Mouse (Mus musculus) CH12F3 (cell line): ENCODE measurements around the gene Gm20388.
"Not testable (repeated sequence)": the region's sequence is repeated elsewhere in the genome, so short reads cannot be mapped to it uniquely, and the experiment has no call there.

Experiments used
- in situ Hi-C: fragments of 300-500 bp; cut with MboI; formaldehyde crosslinking; loops from 2 replicates; pipeline ENCODE4 v1.14.3; 2020; ENCODE audit warnings: low sequenced_read_pairs

Gene Gm20388

DNA sequence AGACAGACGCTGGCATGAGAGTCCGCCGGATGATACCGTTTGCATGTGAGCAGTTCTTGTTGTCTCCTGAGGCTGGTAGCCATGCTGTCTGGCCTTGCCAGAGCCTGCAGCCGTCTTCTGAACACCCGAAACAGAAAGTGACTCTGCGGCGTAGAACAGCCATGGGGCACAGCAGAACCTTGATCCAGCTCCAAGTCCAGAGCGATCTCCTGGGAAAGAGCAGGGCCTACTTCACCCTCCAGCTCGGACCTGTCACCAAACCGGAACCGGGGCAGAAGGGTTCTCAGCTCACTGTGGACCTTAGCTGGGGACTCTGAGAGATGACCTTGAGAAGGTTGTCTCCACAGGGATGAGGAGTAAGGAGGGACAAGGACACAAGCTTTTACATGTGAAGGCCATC lies 3364.5 kb downstream of the Gm20388 start:
- in situ Hi-C loops: no loop called here

DNA sequence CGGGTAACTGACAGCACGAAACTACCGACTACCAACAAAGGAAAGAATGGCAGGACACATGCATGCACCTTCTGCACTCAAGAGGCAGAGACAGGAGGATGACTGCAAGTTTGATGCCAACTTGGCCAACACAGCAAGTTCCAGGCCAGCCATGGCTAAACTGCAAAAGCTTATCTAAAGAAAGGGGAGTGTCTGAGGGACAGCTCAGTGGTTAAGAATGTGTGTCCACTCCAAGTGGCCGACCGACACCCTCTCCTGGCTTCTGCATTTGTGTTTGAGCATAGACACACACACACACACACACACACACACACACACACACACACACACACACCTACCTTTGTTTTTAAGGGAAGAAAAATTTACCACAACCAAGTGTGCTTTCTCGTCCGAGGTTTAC lies 3367.8 kb downstream of the Gm20388 start:
- in situ Hi-C loops: no loop called here

DNA sequence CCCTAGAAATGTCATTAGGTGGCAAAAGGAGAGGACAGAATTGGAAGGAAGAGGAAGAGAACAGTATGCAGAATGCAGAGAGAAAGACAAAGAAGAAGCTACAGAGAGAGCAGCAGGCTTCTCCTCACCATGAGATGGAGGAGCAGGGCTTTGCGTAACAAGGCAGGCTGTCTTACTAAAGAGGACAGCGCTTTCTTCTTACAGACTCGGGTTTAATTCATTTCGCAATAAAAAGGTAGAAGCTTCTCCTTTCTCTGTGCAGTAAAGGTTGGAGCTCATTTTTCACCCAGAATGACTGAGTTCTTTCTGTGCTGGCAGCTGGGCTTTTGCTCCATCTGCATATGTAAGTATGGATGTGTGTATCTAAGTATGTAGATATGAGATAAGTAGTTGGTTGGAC lies 3369.2 kb downstream of the Gm20388 start:
- in situ Hi-C loops: no loop called here

DNA sequence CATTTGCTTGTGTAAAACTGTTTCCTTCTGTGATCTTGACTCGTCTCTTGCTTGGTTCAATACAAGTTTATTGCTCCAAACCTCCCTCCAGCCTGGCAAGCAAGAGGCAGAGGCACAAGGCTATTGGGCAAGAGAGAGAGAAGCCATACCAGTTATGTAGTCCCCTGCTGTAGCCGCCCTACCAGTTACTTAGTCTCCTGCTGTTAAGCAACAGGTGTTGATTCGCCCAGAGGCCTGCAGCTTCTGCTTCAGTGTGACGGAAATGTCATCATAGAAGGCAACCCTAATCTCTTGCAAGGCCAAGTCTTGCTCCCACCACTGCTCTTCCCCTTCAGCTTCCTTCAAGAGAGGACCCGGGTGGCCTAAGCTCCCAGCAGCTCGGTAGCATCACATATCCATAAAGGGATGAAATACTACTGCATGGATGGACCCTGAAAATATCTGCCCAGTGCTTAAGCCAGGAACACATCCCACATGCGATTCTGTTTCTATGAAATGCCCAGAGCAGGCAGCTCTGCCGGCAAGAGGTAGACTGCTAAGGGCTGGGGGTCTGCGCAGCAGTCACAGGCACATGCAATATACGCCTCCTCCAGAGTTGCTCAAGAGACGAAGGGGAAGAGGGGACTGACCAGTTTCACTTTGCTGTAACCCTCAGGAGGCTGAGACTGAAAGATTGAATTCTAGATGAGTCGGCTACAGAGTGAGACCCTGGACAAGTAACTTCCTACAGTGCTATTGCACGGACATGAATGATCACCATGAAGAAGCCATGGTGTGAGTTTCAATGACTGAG lies 3369.9 kb downstream of the Gm20388 start:
- in situ Hi-C loops: no loop called here

DNA sequence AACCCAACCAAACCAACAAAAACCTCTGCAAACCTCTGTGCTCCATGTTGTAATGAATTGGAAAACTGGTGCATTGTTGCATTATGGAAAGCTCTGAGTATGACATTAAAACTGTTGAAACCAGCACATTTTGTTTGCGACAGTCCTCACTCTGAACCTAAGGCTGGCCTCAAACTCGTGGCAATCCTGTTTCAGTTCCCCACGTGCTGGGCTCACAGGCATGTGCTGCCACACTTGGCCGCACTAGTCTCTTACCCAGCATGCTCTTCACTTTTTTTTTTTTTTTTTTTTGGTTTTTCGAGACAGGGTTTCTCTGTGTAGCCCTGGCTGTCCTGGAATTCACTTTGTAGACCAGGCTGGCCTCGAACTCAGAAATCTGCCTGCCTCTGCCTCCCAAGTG lies 3372.4 kb downstream of the Gm20388 start:
- in situ Hi-C loops: not testable (repeated sequence)

DNA sequence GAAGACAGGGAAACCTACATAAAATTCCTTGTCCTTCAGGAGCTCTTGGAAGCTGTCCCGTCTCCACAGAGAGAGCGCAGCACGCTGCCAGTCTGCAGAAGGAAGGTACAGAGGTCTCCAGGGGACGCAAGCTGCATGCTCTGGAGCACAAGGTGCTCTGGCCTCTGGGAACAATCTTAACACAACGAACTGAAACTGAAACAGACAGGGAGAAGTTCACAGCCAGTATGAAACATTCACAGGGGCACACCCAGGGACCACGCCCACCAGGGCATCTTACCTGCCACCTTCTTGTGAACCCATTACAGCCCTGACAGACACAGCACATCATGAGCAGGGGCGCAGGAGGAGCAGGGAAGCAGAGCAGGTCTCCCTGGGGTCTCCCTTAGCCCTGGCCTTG lies 3373.3 kb downstream of the Gm20388 start:
- in situ Hi-C loops: no loop called here

DNA sequence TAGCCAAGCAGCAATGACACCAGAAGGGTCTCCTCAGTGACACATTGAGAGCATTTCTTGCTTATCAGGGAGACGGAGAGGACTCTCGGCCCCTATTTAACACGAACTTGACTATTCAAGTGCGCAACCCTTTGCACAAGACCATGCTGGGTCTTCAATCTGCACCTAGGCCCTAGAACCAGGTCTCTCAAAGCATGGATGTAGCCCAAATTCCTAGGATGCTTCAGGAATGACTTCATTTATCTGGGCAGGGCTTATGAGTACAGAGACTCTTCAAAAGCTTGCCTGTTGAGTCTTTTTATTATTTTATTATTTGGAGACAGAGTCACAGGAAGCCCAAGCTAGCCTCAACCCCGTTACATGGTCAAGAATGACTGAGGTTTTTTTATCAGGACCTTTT lies 3373.9 kb downstream of the Gm20388 start:
- in situ Hi-C loops: no loop called here

DNA sequence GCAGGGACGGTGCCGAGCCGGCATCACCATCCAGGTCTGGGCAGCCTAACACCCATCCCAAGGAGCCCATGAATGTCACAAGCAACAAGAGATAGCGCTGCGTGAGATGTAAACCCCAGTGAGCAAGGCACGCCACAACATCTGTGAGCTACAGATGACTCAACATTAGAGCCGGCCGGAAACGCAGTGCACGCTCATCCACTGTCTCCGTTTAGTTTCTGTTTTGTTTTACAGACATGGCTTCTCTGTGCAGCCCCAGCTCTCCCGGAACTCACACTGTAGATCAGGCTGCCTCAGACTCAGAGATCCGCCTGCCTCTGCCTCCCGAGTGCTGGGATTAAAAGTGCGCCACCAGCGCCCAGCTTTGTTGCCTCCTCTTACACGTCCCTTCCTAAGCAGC lies 3376.7 kb downstream of the Gm20388 start:
- in situ Hi-C loops: no loop called here

DNA sequence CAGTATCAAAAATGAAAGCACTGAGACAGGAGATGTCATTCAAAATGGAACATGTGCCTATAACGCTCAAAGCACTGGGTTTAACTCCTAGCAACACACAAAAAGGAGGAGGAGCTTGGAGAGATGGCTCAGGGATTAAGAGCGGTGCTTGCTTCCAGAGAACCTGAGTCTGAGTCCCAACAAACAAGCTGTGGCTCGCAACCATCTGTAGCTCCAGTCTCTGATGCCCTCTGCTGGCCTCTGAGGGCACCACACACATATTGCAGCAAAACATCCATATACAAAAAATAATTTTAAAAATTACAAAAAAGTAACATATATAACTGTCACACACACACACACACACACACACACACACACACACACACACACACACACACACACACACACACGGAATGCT lies 3379.5 kb downstream of the Gm20388 start:
- in situ Hi-C loops: no loop called here

DNA sequence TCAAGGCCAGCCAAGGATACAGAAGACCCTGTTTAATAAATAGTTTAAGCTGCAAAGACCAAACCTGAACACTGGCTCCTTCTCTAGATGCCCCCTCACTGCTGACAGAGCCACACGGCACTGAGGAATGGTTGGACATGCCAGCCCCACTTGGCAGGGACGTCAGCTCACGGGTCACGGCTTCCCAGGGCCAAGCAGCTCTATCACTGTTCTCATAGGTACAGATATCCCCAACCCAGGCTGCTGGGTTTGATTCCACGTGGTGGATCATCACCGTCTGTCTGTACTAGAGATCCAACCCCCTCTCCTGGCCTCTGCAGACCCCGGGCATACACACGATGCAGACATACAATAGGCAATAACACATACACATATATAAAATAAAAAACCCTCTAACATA lies 3380.0 kb downstream of the Gm20388 start:
- in situ Hi-C loops: no loop called here

DNA sequence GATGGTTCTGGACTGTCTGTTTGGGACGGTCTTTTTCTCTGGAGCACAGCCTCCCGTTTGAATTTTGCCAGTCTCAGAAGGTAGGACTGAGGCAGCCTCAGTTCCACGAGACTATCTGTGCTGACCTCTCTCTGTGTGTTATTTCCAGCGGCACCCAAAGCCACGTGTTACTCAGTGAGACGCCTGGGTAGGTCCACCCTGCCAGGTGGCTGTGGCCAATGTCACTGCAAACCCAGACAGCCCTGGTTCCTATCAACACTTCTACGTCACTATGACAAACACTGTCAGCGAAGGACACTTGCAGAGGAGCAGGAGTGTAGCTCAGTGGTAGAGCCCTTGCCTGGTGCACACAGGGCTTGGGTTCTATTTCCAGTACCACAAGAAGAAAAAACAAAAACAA lies 3381.1 kb downstream of the Gm20388 start:
- in situ Hi-C loops: no loop called here

DNA sequence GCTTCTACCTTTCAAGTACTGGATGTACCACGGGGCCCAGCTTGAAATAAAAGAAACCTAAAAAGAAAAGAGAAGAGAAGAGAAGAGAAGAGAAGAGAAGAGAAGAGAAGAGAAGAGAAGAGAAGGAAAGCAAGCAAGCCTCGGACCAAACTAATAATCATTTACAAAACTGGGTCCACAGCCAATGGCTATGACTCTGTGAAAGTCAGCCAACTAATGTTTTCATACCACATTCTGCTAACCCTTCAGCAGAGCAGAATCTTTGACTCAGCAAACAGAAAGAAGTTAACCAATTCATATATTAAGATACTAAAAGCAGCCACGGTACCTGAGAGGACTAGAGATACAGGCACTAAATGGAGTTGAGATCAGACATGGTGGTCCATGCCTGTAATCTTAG lies 3381.6 kb downstream of the Gm20388 start:
- in situ Hi-C loops: no loop called here

DNA sequence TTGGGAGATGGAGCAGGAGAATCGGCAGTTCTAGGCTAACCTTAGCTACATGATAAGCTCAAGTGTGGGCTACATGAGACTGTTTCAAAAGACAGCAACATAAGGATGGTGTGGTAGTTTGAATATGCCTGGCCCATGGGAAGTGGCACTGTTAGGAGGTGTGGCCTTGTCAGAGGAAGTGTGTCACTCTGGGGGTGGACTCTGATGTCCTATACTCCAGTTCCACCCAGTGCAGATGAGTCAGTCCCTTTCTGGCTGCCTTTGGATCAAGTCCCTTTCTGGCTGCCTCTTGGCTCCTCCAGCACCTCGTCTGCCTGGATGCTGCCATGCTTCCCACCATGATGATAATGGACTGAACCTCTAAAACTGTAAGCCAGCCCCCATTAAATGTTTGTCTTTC lies 3382.1 kb downstream of the Gm20388 start:
- in situ Hi-C loops: no loop called here

DNA sequence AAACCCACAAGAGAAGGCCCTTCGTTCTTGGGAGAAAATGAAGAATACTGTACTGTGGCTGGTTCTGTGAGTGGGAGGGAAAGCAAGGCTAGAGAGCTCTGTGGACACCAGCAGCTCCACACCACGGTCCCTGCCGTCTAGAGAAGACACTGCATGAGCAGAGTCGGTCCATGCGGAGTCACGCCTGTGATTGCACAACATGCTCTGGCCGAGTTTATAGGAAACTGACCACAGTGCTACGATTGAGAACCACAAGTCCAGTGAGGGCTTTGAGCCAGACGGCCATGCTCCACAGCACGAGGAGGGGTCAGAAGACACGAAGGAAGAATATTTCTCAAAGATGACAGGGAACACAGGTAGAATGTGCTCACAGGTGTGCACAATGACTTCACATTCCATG lies 3387.7 kb downstream of the Gm20388 start:
- in situ Hi-C loops: no loop called here

DNA sequence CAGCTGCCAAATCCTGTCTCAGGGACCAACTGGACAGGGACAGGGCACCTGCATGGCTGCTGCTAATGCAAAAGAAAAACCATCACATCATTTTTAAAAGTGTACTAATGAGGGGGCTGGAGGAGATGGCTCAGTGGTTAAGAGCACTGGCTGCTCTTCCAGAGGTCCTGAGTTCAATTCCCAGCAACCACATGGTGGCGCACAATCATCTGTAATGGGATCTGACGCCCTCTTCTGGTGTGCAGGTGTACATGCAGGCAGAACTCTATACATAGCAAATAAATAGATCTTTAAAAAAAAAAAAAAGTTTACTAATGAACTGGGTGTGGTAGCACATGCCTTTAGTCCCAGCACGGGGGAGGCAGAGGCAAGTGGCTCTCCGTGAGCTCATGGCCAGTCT lies 3398.1 kb downstream of the Gm20388 start:
- in situ Hi-C loops: no loop called here

DNA sequence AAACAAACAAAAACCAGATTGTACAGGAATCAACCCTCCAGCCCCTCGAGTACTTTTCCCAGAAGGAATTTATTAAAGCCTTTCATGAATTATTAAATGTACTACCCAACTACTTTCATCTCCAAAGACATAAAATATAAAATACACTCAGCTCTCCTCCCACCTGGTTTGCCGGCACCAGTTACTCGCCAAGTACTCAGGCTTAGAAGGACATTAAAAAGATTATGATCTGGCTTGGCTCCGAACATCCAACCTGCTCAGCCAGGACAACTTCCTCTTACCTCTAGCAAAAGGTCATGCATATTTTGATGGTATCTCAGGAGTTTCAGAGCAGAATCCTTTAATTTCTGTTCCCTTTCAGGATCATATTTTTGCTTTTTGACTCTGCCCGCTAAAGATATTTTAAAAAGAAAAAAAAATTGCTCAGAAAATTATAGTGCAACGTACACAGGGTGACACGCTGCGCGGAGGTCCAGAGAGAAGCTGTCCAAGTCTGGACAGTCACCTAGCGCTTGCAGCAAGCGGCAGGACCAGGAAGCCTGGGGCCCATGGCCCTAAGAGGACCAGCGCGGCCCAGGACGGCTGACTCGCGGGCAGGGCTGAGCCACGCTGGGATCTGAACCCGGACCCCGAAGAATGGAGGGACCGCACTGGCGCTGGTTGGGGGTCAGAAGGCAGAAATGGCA lies 3407.3 kb downstream of the Gm20388 start:
- in situ Hi-C loops: no loop called here

DNA sequence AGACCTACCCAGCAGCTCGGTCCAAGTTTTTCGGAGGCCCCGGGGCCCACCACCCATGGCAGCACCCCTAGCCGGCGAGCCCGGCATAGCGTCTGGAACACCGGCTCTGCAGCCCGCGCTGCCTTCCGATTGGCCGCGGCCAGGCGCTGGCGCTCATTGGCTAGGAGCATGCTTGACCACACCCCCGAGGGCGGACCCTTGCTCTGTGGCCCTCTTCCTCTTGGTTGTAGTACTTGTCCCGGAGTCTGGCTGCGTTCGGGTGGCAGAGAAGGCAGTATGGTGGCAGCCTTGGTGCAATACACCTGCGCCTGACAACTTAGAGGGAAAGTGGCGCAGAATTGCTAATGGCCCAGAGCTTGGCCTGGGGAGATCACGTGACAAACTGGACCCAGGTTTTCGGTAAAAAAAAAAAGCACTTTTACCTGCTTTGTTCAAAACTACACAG lies 3407.8 kb downstream of the Gm20388 start, which contains the start of gene Fanca:
Gene Fanca, minus strand, starts transcription at position 110 of the 445 bp plus-strand sequence.
- in situ Hi-C loops: no loop called here

DNA sequence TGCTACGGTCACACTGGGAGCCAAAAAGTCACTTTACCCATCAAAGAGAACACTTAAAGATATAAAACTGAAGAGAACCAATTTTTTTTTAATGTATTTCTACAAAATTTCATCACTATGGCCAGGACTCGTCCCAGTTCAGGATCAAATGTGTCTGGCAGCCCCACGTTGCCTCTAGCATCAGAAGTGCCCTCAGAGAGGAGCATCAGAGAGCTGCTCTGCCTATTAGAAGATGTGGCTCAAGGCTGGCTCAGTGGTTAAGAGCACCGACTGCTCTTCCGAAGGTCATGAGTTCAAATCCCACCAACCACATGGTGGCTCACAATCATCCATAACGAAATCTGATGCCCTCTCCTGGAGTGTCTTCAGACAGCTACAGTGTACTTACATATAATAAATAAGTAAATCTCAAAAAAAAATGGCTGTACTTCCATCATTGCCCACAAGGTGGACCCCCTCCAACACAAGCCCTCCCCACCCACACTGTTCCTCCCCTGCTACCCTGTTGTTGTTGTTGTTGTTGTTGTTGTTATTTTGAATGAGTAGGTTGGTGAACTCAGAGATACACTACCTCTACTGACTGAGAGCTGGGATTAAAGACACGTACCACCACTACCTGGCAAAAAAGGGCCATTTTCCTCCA lies 3409.0 kb downstream of the Gm20388 start:
- in situ Hi-C loops: no loop called here

DNA sequence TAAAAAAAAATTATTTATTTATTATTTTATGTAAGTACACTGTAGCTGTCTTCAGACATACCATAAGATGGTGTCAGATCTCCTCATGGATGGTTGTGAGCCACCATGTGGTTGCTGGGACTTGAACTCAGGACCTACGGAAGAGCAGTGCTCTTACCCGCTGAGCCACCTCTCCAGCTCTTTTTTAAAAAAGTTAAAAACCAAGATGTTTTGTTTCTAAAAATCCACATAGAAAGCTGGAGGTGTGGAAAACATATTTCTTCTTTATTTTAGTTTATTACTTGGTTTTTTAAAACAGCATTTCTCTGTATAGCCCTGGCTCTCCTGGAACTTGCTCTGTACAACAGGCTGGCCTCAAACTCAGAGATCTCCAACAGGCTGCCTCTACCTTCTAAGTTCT lies 3417.9 kb downstream of the Gm20388 start:
- in situ Hi-C loops: no loop called here

DNA sequence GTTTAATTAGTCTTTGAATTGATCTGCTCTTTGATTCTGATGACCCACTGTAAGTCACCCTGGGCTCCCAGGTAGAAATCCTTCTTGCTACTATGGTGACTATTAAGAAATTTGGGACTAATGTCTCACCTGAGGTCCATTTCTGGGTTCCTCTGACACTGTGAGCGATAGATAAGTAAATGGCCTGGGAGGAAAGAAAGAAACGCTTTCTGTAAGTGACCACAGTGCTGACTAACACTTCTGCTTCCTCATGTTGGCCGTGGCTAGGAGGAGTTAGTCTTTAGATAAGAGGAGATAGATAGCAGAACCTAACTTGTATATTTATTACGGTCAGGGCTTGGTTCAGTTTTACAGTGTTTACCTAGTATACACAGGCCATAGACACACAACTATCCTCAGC lies 3418.7 kb downstream of the Gm20388 start:
- in situ Hi-C loops: no loop called here

DNA sequence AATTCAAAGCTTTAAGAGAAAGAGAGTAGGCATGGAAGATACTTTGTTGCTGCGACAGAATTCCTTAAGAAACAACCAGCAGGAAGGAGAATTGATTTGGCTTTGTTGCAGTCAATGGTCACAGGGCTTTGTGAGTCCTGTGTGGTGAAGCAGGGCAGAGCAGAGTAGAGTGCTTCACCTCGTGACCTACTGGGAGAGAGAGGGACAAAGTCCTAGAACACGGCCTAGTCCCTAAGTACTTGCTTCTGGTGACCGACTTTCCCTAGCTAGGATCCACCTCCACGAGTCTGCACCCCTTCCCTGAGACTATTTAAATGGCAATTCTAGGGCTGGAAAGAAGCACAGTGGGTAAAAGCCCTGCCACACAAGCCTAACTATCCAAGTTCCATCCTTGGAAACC lies 3419.3 kb downstream of the Gm20388 start:
- in situ Hi-C loops: no loop called here

DNA sequence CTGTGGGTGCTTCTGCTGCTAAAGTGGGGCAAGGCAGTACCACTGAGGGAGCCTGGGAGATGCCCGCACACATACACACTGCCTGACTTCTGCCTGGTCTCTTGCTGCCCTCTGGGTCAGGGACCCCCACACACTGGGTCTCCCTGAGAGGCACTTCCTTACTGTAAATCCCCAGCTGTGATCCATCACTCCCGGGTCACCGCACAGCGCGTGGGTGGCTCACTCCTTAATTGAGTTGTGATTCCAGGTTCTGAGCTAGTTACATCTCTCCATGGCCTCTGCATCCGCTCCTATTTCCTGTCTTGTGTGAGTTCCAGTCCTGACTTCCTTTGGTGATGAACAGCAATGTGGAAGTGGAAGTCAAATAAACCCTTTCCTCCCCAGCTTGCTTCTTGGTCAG lies 3420.1 kb downstream of the Gm20388 start:
- in situ Hi-C loops: no loop called here
